Mouse (Mus musculus) lung, adult 18-20 months (tissue): ENCODE results near the gene Cgnl1.
"Not testable (repeated sequence)": the region's sequence is repeated elsewhere in the genome, so short reads cannot be mapped to it uniquely, and the experiment has no call there.

Experiments
- DNase-seq, 2 experiments: peaks; one replicate each; pipeline ENCODE4 v3.0.0; 2022; ENCODE audit warnings: mixed read lengths in 2 of 2

Gene Cgnl1

GRCm38 (mm10) chr9:71620116-71620515 is 151.3 kb downstream of the Cgnl1 start:
- DNase-seq = not testable (repeated sequence)

GRCm38 (mm10) chr9:71617363-71617762 is 154.0 kb downstream of the Cgnl1 start:
- peak; percentile 21 to 45 for DNase-seq

GRCm38 (mm10) chr9:71616185-71616584 is 155.2 kb downstream of the Cgnl1 start:
- peak; percentile 72 to 82 for DNase-seq

GRCm38 (mm10) chr9:71614643-71615042 is 156.8 kb downstream of the Cgnl1 start:
- peak; percentile 46 to 56 for DNase-seq

GRCm38 (mm10) chr9:71612981-71613380 is 158.4 kb downstream of the Cgnl1 start:
- no peak for DNase-seq

- no peak for DNase-seq
Observed at GRCm38 (mm10) chr9:71611876-71612275, 159.5 kb downstream of the Cgnl1 start.

- DNase-seq = peak; percentile 42 to 73
Observed at GRCm38 (mm10) chr9:71609010-71609409, 162.4 kb downstream of the Cgnl1 start.

GRCm38 (mm10) chr9:71606296-71607057 is 164.9 kb downstream of the Cgnl1 start:
- DNase-seq = peak; percentile 44 to 78

- DNase-seq = peak in 1 of 2 experiments; percentile 46
Observed at GRCm38 (mm10) chr9:71604914-71605635, 166.3 kb downstream of the Cgnl1 start.

GRCm38 (mm10) chr9:71599861-71600260 is 171.5 kb downstream of the Cgnl1 start:
- no peak for DNase-seq

GRCm38 (mm10) chr9:71596888-71597287 is 174.5 kb downstream of the Cgnl1 start:
- no peak for DNase-seq

- DNase-seq = no peak
Observed at GRCm38 (mm10) chr9:71592577-71593285, 178.7 kb downstream of the Cgnl1 start.

- DNase-seq = peak; percentile 95 to 97
Observed at GRCm38 (mm10) chr9:71591938-71592548, 179.4 kb downstream of the Cgnl1 start, which contains the start of gene Myzap. Gene Myzap (minus strand): TSS chr9:71592360.

GRCm38 (mm10) chr9:71591106-71591505 is 180.3 kb downstream of the Cgnl1 start:
- no peak for DNase-seq

GRCm38 (mm10) chr9:71589771-71590170 is 181.6 kb downstream of the Cgnl1 start:
- no peak for DNase-seq

- DNase-seq = no peak
Observed at GRCm38 (mm10) chr9:71588930-71589592, 182.3 kb downstream of the Cgnl1 start.

GRCm38 (mm10) chr9:71586408-71586807 is 185.0 kb downstream of the Cgnl1 start:
- peak; percentile 75 to 82 for DNase-seq

- no peak for DNase-seq
Observed at GRCm38 (mm10) chr9:71582771-71583170, 188.6 kb downstream of the Cgnl1 start.

- peak in 1 of 2 experiments; percentile 23 for DNase-seq
Observed at GRCm38 (mm10) chr9:71578896-71579564, 192.4 kb downstream of the Cgnl1 start.
